Mouse (Mus musculus) E14TG2a.4 (cell line): Measurements from ENCODE around the gene Whrn.

Experiments used
- H3K27me3 ChIP-seq: 2 replicates; pipeline ENCODE4 v1.6.1; 2014; ENCODE audit warnings: low read length, control low read depth; ENCODE audit not compliant: insufficient read depth
- H3K36me3 ChIP-seq: 2 replicates; pipeline ENCODE4 v1.6.1; 2014; ENCODE audit warnings: low read length, control low read depth; ENCODE audit not compliant: insufficient read depth
- H3K4me1 ChIP-seq: replicated peaks from 2 replicates; pipeline ENCODE4 v1.6.1; 2014; ENCODE audit warnings: low read depth, low read length, control low read depth
- H3K4me3 ChIP-seq: replicated peaks from 2 replicates; pipeline ENCODE4 v1.5.1; 2014; ENCODE audit warnings: mild to moderate bottlenecking, low read length
- H3K9me3 ChIP-seq: 2 replicates; pipeline ENCODE4 v1.6.1; 2014; ENCODE audit warnings: low read length, control low read depth
- CTCF ChIP-seq: conservative IDR thresholded peaks from 2 replicates; pipeline ENCODE4 v1.5.1; 2014; ENCODE audit warnings: low read length
- NANOG ChIP-seq: IDR thresholded peaks from 2 replicates; pipeline ENCODE4 v1.6.1; 2014; ENCODE audit warnings: borderline replicate concordance, low read length, mixed read lengths
- POU5F1 ChIP-seq: IDR thresholded peaks from 2 replicates; pipeline ENCODE4 v1.6.1; 2014; ENCODE audit warnings: low read length, borderline replicate concordance

Whrn gene

GRCm38 (mm10) chr4:63452555-63452954, 43.2 kb downstream of the Whrn start:
- Histone ChIP-seq H3K4me3 (no peak overlapping the region), H3K4me1 (peaks cover 69% of the 10 kb centered on the region), H3K27me3 (no peaks in the 10 kb centered on the region), H3K9me3 (peaks cover 5% of the 10 kb centered on the region; the same call in 1 of the 2 replicates), H3K36me3 (peaks cover 7% of the 10 kb centered on the region)
- TF ChIP-seq CTCF (no peak), POU5F1 (no peak), NANOG (no peak)

GRCm38 (mm10) chr4:63450551-63450950, 45.2 kb downstream of the Whrn start:
- peaks cover 7% of the 10 kb centered on the region for H3K36me3 ChIP-seq
- peaks cover 50% of the 10 kb centered on the region for H3K4me1 ChIP-seq
- H3K4me3 ChIP-seq, result no peak overlapping the region
- H3K27me3 ChIP-seq, result no peaks in the 10 kb centered on the region
- peaks cover 12% of the 10 kb centered on the region for H3K9me3 ChIP-seq
- TF ChIP-seq POU5F1 (no peak), CTCF (no peak), NANOG (no peak)

GRCm38 (mm10) chr4:63444362-63445066, 51.3 kb downstream of the Whrn start:
- Histone ChIP-seq H3K9me3 (peaks cover 22% of the 10 kb centered on the region), H3K4me1 (peaks cover 31% of the 10 kb centered on the region), H3K4me3 (no peak overlapping the region), H3K36me3 (peaks cover 12% of the 10 kb centered on the region), H3K27me3 (no peaks in the 10 kb centered on the region)
- TF ChIP-seq CTCF, result no peak
- no peak for TF ChIP-seq POU5F1
- no peak for TF ChIP-seq NANOG

- no peak for TF ChIP-seq NANOG
- no peak for TF ChIP-seq CTCF
- H3K36me3 ChIP-seq, result 0 out of 2 replicates have a peak, but pooled peaks cover 5% of the 10 kb centered on the region
- peaks cover 22% of the 10 kb centered on the region for H3K9me3 ChIP-seq
- no peaks in the 10 kb centered on the region for H3K27me3 ChIP-seq
- H3K4me1 ChIP-seq, result peaks cover 27% of the 10 kb centered on the region
- H3K4me3 ChIP-seq, result no peak overlapping the region
Observed at GRCm38 (mm10) chr4:63443101-63443500, 52.7 kb downstream of the Whrn start.

GRCm38 (mm10) chr4:63441616-63442015, 54.2 kb downstream of the Whrn start:
- H3K4me1 ChIP-seq, result peaks cover 38% of the 10 kb centered on the region
- H3K9me3 ChIP-seq, result peaks cover 21% of the 10 kb centered on the region
- no peak for TF ChIP-seq NANOG
- TF ChIP-seq CTCF, result no peak
- 0 out of 2 replicates have a peak, but pooled peaks cover 5% of the 10 kb centered on the region for H3K36me3 ChIP-seq
- no peak overlapping the region for H3K4me3 ChIP-seq
- H3K27me3 ChIP-seq, result no peaks in the 10 kb centered on the region

GRCm38 (mm10) chr4:63440262-63440661, 55.5 kb downstream of the Whrn start:
- TF ChIP-seq NANOG, result no peak
- no peak for TF ChIP-seq POU5F1
- no peak for TF ChIP-seq CTCF
- H3K4me1 ChIP-seq, result peaks cover 47% of the 10 kb centered on the region
- H3K9me3 ChIP-seq, result peaks cover 14% of the 10 kb centered on the region
- no peaks in the 10 kb centered on the region for H3K27me3 ChIP-seq
- H3K36me3 ChIP-seq, result 0 out of 2 replicates have a peak, but pooled peaks cover 5% of the 10 kb centered on the region
- H3K4me3 ChIP-seq, result no peak overlapping the region

GRCm38 (mm10) chr4:63437968-63438367, 57.8 kb downstream of the Whrn start:
- H3K9me3 ChIP-seq, result peaks cover 11% of the 10 kb centered on the region
- H3K4me1 ChIP-seq, result peaks cover 45% of the 10 kb centered on the region
- peaks cover 22% of the 10 kb centered on the region for H3K36me3 ChIP-seq
- H3K27me3 ChIP-seq, result no peaks in the 10 kb centered on the region
- no peak overlapping the region for H3K4me3 ChIP-seq
- TF ChIP-seq POU5F1 (no peak), NANOG (no peak), CTCF (no peak)

- H3K36me3 ChIP-seq, result peaks cover 27% of the 10 kb centered on the region
- no peak overlapping the region for H3K4me3 ChIP-seq
- no peak for TF ChIP-seq POU5F1
- no peak for TF ChIP-seq NANOG
- no peak for TF ChIP-seq CTCF
- no peaks in the 10 kb centered on the region for H3K27me3 ChIP-seq
- 0 out of 2 replicates have a peak, but pooled peaks cover 4% of the 10 kb centered on the region for H3K9me3 ChIP-seq
- peaks cover 49% of the 10 kb centered on the region for H3K4me1 ChIP-seq
Observed at GRCm38 (mm10) chr4:63437119-63437815, 58.5 kb downstream of the Whrn start.
